Mouse (Mus musculus) stomach, postnatal 0 days (tissue): ENCODE data around the gene Prkacb. TPM values are rescaled to one million over a fixed set of nuclear protein-coding genes. Genes with fewer than 3 reads are reported as not detected.

ENCODE experiments used
- ATAC-seq: fragments of 200-750 bp; cut with Nextera tagmentation; 2 replicates; pipeline ENCODE4 v1.8.0; 2017; ENCODE audit not compliant: low FRiP score, low TSS enrichment
- DNase-seq: peaks from one replicate; pipeline ENCODE4 v3.0.0-alpha.2; 2016; ENCODE audit warnings: low spot score
- H3K27ac ChIP-seq: fragments of 300-500 bp; sonication (generic); replicated peaks from 2 replicates; pipeline ENCODE4 v1.5.1; 2014; ENCODE audit warnings: mild to moderate bottlenecking, control low read depth
- H3K27me3 ChIP-seq: fragments of 300-500 bp; sonication (generic); 2 replicates; pipeline ENCODE4 v1.6.1; 2014; ENCODE audit warnings: low read length; ENCODE audit not compliant: control insufficient read depth, insufficient read depth
- H3K36me3 ChIP-seq: fragments of 300-500 bp; sonication (generic); 2 replicates; pipeline ENCODE4 v1.6.1; 2014; ENCODE audit warnings: low read length, mixed read lengths; ENCODE audit not compliant: control insufficient read depth, insufficient read depth
- H3K4me1 ChIP-seq: fragments of 300-500 bp; sonication (generic); replicated peaks from 2 replicates; pipeline ENCODE4 v1.6.1; 2014; ENCODE audit warnings: antibody characterized with exemption; ENCODE audit not compliant: control insufficient read depth, insufficient read depth
- H3K4me2 ChIP-seq: fragments of 300-500 bp; sonication (generic); replicated peaks from 2 replicates; pipeline ENCODE4 v1.6.1; 2014; ENCODE audit warnings: low read depth, mild to moderate bottlenecking, control low read depth, moderate library complexity
- H3K4me3 ChIP-seq: fragments of 300-500 bp; sonication (generic); 2 replicates; pipeline ENCODE4 v1.5.1; 2014; ENCODE audit warnings: low read depth, low read length, control low read depth
- H3K9ac ChIP-seq: fragments of 300-500 bp; sonication (generic); 2 replicates; pipeline ENCODE4 v1.6.1; 2014; ENCODE audit warnings: mild to moderate bottlenecking, low read length, control low read depth, mixed read lengths
- H3K9me3 ChIP-seq: fragments of 300-500 bp; sonication (generic); 2 replicates; pipeline ENCODE4 v1.6.1; 2016; ENCODE audit warnings: low read length; ENCODE audit not compliant: control insufficient read depth
- CTCF ChIP-seq: IDR thresholded peaks from 2 replicates; pipeline ENCODE4 v1.5.1; 2016; ENCODE audit warnings: antibody characterized with exemption, low read depth, mild to moderate bottlenecking, moderate library complexity
- EP300 ChIP-seq: optimal IDR thresholded peaks from 2 replicates; pipeline ENCODE3; 2016; ENCODE audit warnings: antibody characterized with exemption
- WGBS: fragments of 180-500 bp; shearing (Covaris S2); extraction: QIAGEN DNeasy Blood & Tissue Kit; methylation state at CpG from one replicate; pipeline ENCODE4 v1.1.7; 2014; 5-methylcytosine and 5-hydroxymethylcytosine counted together
- polyA plus RNA-seq: library from polyadenylated mRNA; unstranded; fragments of >200 nt; fragmentation: Nextera tagmentation; extraction: Ambion mirVana; gene quantifications from 2 replicates; pipeline ENCODE4 v1.2.1, GENCODE M21; 2015

Prkacb gene
- polyA plus RNA-seq, 1 experiment from 2014 or later, result 27.8 TPM

DNA sequence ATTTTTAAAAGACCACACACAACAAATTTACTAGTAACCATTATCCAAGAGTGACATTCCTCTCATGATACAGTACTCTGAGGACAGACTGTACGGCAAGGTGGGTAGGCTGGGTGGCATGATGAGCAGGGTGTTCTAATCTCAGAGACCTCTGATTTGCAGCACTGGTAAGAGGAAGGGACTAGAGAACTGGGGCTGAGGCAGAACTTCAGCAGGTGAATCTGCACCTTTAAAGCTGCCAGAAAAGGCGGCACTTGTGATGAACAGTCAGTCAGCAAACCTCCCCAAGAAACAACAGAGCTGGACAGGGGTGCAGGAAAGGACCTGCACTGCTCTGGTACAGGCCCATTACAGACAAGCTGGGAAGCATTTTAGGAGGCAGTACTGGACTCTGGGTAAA lies 41.9 kb downstream of the Prkacb start:
- Histone ChIP-seq H3K4me1 (no peaks in the 10 kb centered on the region), H3K36me3 (no peaks in the 10 kb centered on the region), H3K4me2 (peak overlapping the region; percentile 44; the same call in 1 of the 2 replicates), H3K27ac (no peak overlapping the region), H3K9ac (no peak overlapping the region), H3K27me3 (no peaks in the 10 kb centered on the region), H3K9me3 (no peaks in the 10 kb centered on the region), H3K4me3 (no peak overlapping the region; the same call in 1 of the 2 replicates)
- TF ChIP-seq EP300 (no peak), CTCF (no peak)
- no peak for ATAC-seq
- 82% methylated on average over 2 of the region's 2 CpGs for WGBS
- DNase-seq, result no peak

DNA sequence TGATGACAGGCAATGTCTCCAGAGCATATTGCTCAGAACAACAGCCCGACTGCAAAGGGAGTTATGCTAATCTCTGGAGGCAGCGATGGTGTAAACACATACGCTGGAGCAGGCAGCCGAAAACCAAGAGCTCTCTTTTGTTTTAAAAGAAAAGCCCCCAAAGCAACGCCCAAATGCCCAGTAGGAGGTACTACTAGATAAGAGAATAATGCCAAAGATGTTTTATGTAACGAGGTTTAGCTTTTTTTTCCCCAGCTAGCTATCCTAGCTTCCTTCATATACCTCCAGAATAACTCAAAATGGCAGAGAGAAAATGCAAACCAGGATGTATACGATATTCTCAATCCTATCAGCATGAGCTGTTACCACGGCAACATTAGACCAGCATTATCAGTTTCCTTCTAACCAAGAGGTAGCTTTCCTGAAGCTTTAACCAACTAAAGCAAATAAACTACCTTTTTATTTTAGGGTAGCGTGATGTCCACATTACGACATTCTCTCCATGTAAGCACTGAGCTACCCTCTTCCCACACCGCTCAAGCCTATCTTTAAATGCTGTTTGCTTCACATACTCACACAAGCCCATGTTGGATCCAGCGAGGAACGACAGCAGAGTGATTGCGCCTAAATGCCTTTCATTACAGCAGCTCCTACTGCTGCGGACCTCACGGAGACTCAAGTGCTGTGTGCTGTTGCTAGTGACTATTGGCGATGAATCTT lies 42.7 kb downstream of the Prkacb start:
- 22% methylated on average over 17 of the region's 17 CpGs for WGBS
- no peak overlapping the region for H3K9ac ChIP-seq
- H3K27ac ChIP-seq, result no peak overlapping the region
- H3K4me3 ChIP-seq, result peak overlapping the region; percentile 27
- peak; percentile 56 for ATAC-seq
- H3K9me3 ChIP-seq, result no peaks in the 10 kb centered on the region
- no peaks in the 10 kb centered on the region for H3K27me3 ChIP-seq
- TF ChIP-seq CTCF, result no peak
- no peak for TF ChIP-seq EP300
- no peaks in the 10 kb centered on the region for H3K4me1 ChIP-seq
- H3K36me3 ChIP-seq, result no peaks in the 10 kb centered on the region
- H3K4me2 ChIP-seq, result peak overlapping the region; percentile 44
- DNase-seq, result peak; percentile 43

DNA sequence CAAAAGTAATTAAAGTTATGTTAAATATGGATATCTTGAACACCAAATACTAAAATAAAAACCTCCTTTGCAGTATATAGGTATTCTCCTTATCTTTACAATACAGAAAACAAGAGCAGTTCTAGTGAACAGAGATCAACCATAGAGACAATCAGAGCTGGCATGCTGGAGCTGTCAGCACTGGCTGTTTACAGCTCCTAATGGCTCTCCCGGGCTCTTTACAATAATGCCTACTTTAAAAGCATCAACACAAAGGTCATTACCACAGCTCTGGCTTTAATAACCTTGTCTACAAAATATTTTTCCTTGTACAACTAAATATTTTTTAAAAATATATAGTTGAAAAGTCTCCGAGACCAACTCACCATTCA lies 43.2 kb downstream of the Prkacb start:
- no peaks in the 10 kb centered on the region for H3K27me3 ChIP-seq
- H3K4me2 ChIP-seq, result peak overlapping the region; percentile 44
- 44% methylated on average over 2 of the region's 2 CpGs for WGBS

GRCm38 (mm10) chr3:146768921-146769320 lies 43.9 kb downstream of the Prkacb start:
- TF ChIP-seq CTCF, result no peak
- TF ChIP-seq EP300, result no peak

More for the DNA sequence above, 43.2 kb downstream of the Prkacb start:
- H3K27ac ChIP-seq, result no peak overlapping the region
- DNase-seq, result no peak
- H3K4me1 ChIP-seq, result no peaks in the 10 kb centered on the region
- H3K4me3 ChIP-seq, result peak overlapping the region; percentile 27
- no peaks in the 10 kb centered on the region for H3K9me3 ChIP-seq
- no peak for ATAC-seq
- H3K9ac ChIP-seq, result no peak overlapping the region
- no peaks in the 10 kb centered on the region for H3K36me3 ChIP-seq
- TF ChIP-seq EP300 (no peak), CTCF (no peak)

GRCm38 (mm10) chr3:146768360-146768759 lies 44.4 kb downstream of the Prkacb start:
- Histone ChIP-seq H3K9ac (no peak overlapping the region), H3K4me3 (no peak overlapping the region), H3K36me3 (no peaks in the 10 kb centered on the region), H3K4me1 (no peaks in the 10 kb centered on the region), H3K27me3 (no peaks in the 10 kb centered on the region), H3K4me2 (no peak overlapping the region), H3K9me3 (no peaks in the 10 kb centered on the region), H3K27ac (no peak overlapping the region)
- ATAC-seq (no peak), DNase-seq (no peak)
- 87% methylated on average over 5 of the region's 5 CpGs for WGBS
- TF ChIP-seq CTCF (no peak), EP300 (no peak)

More at GRCm38 (mm10) chr3:146768921-146769320, 43.9 kb downstream of the Prkacb start:
- no peak for DNase-seq
- H3K9me3 ChIP-seq, result no peaks in the 10 kb centered on the region
- H3K4me2 ChIP-seq, result no peak overlapping the region
- WGBS, result 74% methylated on average over 3 of the region's 3 CpGs
- no peak overlapping the region for H3K9ac ChIP-seq
- H3K27me3 ChIP-seq, result no peaks in the 10 kb centered on the region
- no peak overlapping the region for H3K27ac ChIP-seq
- no peak for ATAC-seq
- no peak overlapping the region for H3K4me3 ChIP-seq
- no peaks in the 10 kb centered on the region for H3K4me1 ChIP-seq
- H3K36me3 ChIP-seq, result no peaks in the 10 kb centered on the region

DNA sequence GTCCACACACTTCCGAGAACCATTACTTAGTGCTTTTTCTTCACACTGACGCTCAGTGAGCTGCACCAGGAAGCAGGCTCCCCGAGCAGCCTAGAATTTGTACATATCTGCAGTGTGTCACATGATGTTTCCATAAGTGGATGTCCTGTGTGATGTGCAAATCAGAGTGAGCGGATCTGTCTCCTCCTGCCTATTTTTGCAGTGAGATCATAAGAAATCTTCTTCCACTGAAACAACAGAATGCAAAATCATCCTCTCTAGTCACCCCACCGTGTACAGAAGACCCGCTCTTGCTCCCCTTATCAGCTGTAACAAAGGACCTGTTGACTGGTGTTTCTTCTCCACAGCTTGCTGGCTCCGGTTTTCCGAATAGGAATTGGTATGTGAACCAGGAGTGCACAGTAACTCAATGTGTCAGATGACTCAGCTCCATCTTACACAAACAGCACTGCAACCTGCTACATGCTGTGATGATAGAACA lies 46.0 kb downstream of the Prkacb start:
- H3K27ac ChIP-seq, result peak overlapping the region; percentile 30
- no peak overlapping the region for H3K9ac ChIP-seq
- TF ChIP-seq CTCF, result no peak
- no peak for TF ChIP-seq EP300
- WGBS, result 52% methylated on average over 8 of the region's 8 CpGs
- DNase-seq (no peak), ATAC-seq (peak; percentile 85)
- no peaks in the 10 kb centered on the region for H3K36me3 ChIP-seq
- no peaks in the 10 kb centered on the region for H3K9me3 ChIP-seq
- 0 out of 2 replicates have a peak overlapping the region, but pooled peaks have one; percentile 5 for H3K4me2 ChIP-seq
- no peaks in the 10 kb centered on the region for H3K27me3 ChIP-seq
- no peaks in the 10 kb centered on the region for H3K4me1 ChIP-seq
- H3K4me3 ChIP-seq, result no peak overlapping the region
